Mouse (Mus musculus) A20 (cell line): ENCODE measurements at regions not wholly inside any gene's neighbourhood (a gene's known extent, or its start where the extent isn't known, plus 50 kb on each side); places are given as distances from the start of the nearest gene placed in this dataset.
A peak's percentile ranks its signal among the peaks of the same experiment; 100 is the strongest.

Experiments used
- DNase-seq: peaks from one replicate; pipeline ENCODE4 v3.0.0-alpha.2; 2011; ENCODE audit warnings: low read depth, low spot score

DNA sequence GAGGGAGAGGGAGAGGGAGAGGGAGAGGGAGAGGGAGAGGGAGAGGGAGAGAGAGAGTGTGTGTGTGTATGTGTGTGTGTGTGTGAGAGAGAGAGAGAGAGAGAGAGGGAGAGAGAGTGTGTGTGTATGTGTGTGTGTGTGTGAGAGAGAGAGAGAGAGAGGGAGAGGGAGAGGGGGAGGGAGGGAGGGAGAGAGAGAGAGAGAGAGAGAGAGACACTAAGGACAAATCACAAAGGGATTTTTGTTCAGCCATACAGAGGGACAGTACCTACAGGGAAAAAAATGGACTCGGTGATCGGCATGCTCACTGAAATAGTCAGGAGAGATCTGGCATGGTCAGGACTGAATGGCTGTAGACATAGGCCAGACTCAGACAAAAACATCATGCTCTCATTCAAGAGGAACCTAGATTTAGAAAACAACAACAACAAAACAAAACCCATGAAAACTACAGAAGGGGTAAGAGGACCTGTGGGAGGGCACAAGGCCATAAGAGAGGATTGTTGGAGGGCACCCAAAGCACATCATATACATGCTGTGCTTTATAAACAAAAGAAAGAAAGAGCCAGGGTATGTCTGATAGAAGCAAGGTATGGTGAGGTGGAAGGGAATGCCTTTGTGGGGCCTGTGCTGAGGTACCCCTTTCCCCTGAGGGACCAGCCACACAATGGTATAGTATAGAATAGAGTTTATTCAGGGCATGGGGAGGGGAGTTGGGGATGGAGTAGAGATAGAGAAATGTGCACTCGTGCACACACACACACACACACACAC is 127.0 kb upstream of the Med14 start:
- DNase-seq, result no peak

DNA sequence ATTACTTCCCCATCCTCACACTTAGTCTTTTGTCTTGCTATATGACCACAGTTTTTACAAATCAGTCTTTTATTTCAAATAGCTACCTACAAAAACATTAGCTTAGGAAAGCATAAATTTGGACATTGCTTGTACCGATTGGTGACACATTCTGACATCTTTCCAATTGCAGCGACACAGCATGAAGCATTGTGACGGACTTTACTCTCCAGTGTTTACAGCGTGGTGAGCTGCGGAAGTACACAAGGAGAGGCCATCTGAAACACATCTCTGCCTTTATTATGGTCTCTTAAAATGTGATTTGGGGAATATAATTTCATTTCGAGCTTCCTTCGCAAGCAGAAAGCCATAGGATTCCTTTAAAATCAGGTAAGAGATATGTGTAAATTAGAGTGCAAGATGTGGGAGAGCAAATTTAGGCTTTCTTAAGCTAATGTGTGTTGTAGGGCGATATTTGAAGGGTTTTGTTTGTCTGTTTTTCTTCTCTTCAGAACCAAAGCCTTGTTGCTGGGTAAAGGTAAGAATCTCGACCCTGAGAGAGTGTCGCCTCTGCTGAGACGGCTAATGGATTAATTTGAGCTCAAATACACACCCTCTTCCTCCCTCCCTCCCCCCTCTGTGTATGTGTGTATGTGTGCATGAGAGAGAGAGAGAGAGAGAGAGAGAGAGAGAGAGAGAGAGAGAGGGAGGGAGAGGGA is 126.3 kb upstream of the Med14 start:
- no peak for DNase-seq

DNA sequence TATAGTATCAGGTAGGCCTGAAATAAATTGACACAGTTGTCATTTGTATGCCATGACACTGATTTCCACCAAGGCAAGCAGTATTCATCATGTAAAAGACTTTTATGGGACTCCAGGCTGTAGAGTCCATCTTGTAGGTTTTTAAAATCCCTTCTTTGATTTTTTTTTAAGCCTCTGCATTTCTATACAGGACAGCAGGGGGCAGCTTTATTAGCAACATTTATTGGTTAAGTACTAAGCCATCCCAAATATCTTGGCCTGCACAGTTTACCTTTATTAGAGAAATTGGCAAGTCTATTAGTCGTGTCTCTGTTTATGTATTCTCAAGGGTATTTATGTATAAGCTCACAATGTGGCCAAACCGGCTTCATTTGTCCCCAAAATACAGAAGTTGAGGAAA is 125.6 kb upstream of the Med14 start:
- no peak for DNase-seq

DNA sequence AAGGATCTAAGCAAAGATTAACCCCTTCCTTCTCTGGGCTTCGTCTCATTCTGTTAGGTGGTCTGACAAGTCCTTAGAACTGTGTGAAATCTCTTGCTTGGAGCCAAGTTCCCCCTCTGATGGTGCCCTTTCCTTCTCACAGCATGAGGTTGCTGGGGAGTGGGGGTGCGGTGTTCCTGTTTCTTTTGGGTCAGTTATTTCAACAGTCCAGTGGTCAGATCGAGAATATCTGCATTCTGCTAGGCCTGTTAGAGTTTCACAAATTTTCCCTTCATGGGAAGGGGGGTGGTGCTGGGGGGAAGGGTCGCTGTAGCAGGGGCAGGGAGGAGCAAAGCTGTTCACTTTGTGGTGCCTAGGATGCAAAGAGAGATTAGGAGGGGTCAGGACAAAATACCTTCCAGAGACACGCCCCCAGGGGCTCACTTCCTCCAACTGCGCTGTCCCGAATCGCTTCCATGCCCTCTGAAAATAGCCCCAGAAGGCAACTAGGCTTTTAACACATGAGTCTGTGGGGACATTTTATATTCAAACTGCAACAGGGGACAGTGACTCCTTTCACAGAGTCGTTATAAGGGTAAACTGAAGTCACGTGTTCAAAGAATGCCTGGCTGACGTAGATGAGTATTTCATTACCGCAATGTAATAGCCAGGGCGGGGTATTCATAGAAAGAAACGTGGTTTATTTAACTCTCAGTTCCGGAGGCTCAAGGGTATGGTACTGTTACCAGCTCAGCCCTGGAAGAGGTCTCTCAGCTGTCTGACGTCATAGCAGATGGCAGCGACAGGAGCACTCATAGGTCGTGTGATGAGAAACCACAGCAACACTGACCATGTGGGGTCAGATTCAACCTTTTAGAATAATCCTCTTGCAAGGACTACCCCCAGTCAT is 124.5 kb upstream of the Med14 start:
- DNase-seq, result no peak

DNA sequence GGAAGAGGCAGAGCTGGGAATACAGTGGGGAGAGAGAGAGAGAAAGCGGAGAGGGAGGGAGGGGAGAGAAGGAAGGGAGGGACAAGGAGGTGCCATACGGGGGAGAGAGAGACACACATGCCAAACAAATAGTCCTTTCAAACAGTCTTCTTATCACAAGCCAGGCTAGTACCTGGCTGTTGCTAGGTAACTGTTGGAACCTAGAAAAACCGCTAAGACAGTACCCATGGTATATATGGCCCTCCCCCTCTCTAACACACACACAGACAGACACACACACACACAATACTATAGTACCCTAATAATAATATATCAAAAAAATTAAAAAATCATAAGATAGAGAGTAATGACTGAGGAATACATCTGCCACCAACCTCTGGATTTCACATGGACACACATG is 117.4 kb upstream of the Med14 start:
- DNase-seq, result no peak

DNA sequence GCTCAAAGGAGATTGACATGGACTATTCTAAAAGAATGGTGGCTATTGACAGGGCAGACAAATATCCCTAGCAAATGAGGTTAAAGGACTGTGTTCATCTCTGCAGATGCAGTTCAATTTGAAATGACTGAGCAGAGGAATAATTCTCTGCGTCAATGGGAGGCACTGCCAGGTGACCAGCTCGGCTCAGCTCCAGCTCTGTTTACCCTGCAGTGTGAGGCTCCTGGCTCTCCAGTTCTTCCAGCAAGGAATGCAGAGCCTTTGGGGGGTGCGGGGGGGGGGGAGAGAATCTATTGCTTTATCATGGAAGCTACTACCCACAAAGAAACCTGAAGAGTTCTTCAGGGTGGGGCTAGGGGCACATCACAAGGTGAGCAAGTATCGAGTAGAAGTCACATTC is 115.6 kb upstream of the Med14 start:
- no peak for DNase-seq

DNA sequence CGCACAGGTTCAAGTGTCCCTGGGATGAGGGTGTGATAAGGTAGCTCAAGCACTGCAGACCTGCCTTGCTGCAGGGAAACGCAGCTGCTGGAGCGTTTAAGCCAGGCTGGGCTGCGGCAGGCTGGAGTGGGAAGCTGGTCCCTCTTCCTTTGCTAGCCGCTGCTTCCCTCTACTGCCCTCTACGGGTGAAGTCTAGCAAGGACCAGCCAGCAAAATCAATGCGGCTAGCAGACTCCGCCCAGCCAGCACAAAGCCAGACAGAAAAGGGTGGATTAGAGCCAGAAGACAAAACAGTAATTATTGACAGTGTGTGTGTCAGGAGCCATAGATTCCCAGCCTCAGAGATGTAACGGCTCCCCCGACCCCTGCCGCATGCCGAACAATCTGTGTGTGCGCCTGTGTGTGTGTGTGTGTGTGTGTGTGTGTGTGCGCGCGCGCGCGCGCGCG is 111.8 kb upstream of the Med14 start:
- peak; percentile 79 for DNase-seq

DNA sequence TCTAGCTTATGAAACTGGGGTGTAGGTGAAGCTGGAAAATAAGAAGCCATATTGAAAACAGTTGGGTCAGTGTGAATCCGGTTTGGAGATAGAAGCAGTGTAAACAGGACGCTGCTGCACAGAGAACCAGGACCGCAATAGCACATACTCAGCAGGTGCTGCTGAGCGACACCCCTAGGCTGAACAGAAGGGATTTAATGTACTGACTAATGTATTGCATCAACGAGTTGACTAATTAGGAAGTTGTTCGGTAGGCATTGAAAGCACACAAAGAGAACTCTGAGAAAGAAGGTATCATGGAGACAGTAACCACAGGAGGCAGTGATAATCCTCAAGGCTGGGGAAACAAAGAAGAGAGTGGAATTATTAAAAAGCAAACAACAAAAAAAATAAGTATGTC is 111.4 kb upstream of the Med14 start:
- DNase-seq, result no peak

DNA sequence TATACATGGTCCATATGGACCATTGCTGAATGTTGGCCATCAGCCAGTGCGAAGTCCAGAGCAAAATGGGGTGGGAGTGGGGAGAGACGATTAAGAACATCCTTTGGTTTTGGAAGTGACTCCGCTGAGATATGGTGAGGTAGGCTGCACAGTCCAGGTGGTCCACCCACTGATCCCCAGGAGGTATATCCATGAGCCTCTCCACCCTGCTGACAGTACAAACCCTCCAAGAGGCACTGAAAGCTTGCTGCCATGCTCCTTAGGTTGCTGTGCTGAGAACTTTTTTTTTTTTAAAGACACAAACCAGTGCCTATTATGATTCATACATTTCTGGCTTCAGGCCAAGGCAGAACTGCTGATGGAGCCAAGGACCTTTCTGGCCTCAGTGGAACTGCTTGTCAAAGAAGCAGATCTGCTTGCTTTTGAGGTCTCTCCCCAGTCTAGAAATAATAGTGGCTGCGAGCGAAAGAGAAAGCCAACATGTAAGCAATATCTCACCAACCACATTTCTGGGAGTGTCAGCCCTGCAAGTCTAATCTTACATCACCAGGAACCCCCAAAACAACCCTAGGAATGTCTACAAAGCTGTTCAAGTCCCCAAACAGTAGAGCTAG is 105.1 kb upstream of the Med14 start:
- no peak for DNase-seq

DNA sequence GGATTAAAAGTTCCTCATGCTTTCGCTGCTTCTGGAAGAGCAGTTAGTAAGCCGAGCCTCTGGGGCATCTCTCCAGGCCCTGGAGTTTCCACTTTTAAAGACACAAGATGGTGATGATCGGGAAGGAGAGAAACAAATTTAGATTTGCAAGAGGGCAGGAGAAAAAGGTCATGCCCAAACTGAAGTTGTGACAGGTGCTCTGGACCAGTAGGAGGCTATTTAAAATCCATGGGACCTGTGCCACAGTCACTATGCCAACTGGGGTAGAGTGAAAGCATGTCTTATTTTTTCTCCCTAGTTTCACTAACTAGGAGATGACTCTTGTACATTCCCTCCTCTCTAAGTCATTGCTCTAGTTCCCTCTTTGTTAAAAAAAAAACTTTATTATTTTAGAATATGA is 104.3 kb upstream of the Med14 start:
- DNase-seq, result no peak

DNA sequence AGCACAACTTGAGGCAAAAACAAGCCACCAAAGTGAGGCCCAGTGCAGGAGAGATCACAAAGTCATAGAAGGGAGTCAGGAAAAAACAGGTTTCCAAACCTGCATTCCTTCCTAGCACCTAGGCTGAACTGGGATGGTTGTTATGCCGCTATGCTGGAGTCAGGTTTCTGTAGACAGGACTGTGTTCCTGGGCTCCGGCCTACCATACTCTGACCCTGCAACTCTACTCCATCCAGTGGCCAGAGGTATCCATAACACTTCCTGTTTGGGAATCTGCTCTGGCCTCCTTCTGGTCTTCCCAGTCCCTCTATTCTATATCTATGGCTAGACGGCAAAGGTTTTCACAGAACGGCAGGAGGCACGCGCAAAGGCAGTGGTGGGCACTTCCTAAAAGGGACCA is 98.3 kb upstream of the Med14 start:
- DNase-seq, result no peak

DNA sequence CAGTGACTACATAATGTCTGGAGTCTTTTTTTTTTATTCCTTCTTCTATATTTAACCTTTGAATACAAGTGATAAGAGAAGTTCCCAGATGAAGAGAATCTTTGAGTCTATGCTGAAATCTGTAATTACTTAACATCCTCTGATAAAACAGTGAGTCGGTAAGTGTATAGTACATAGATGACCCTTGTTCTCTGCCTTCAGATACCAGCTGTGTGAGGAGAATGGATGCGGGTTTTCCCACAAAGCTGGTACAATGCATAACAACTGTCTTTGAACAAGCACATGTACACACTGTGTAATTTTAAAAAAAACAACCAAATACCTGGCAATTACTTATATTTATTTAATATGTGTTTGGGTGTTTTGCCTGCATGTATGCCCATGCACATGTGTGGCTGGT is 96.9 kb upstream of the Med14 start:
- no peak for DNase-seq

DNA sequence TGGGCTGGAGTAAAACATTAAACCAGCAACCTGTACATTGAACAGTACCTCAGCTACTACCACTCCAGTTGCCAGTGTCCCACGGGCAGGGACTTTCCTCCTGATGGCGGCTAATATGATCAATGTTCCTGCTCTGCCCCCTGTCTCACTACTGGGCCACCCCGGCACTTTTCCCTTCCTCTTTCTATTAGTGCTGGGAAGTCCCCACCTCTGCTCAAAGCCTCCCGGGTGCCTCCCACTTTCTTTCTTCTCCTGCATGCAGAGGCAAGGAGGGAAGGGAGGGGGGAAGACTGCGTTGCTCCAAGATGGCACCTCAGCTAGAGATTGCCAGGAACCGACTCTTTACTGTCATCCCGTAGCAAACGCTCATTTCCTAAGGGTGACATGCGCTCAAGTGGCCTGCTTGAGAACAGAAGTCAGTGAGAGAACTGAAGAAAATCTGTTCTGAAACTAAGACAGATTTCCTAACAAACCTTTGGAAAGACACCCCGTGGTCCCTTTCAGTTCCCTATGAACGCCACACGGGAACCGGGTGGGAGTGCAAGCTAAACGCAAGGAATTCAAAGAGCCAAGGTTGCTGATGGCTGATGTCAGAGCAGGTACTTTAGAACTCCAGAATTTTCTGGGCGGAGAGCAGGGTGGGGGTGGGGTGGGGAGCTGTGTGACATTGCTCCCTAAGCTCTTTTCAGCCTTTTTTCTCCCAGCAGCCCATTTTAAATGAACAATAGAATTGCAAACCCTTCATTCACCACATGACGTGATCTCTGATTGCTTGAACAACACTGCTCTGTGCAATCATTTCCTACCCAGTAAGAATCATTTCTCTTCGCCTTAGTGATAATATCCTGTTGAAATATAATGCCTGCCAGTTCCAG is 96.2 kb upstream of the Med14 start:
- DNase-seq, result peak; percentile 64

DNA sequence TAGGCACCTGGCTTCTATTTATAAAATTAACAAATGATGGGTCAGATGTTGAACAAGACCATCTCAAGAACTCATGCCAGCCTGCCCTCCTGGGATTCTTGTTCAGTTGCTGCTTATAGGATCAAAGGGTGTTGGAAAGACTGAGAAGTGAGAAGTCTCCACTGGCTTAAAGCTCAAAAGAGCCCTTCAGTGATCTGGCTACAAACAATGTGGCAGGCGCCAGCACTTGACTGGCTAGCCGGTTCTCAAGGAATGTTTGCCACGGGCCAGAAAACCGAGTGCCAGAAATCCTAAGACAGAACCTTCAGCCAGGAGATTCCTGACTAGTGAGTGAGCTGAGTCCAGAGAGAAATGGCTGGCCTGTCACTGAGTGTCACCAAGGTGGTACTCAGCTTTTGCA is 93.6 kb upstream of the Med14 start:
- DNase-seq, result no peak

DNA sequence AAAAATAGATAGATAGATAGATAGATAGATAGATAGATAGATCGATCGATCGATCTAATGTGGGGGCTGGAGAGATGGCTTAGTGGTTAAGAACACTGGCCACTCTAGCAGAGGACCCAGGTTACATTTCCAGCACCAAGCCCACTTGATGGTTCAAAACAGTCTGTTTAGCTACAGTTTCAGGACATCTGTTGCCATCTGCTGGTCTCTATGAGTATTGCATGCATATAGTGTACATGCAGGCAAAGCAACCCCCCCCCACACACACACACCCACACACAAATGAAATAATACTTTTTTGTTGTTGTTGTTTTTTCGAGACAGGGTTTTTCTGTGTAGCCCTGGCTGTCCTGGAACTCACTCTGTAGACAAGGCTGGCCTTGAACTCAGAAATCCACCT is 89.8 kb upstream of the Med14 start:
- peak; percentile 53 for DNase-seq

DNA sequence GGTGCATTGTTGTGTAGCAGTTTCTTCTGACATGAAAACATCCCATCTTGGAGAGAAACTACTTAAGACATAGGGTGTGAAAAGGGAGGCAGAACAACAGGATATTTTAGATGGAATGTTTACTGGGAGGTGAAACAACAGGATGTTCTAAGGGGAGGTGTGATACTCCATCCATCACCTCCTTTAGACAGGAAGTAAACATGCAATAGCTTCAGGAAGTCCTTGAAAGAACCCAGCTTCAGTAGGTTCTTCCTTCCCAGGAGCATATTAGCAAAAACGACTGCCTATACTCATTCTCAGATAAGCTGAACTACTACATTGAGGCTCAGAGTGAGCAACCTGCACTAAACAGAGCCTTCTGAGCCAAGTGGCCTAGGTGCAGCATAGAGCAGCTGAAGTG is 82.6 kb upstream of the Med14 start:
- no peak for DNase-seq

DNA sequence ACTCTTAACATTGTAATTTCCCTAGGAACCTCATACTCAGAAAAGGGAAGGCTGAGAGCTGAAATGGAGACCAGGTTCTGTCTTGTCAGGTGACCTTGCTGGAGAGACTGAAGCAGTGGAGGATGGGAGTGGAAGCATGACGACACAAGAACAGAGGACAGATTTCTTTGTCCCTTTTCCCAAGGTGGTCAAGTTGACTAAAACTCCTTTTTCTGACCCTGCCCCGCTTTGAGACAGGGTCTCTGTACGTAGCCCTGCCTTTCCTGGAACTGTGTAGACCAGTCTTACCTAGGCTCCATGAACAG is 79.1 kb upstream of the Med14 start:
- no peak for DNase-seq

DNA sequence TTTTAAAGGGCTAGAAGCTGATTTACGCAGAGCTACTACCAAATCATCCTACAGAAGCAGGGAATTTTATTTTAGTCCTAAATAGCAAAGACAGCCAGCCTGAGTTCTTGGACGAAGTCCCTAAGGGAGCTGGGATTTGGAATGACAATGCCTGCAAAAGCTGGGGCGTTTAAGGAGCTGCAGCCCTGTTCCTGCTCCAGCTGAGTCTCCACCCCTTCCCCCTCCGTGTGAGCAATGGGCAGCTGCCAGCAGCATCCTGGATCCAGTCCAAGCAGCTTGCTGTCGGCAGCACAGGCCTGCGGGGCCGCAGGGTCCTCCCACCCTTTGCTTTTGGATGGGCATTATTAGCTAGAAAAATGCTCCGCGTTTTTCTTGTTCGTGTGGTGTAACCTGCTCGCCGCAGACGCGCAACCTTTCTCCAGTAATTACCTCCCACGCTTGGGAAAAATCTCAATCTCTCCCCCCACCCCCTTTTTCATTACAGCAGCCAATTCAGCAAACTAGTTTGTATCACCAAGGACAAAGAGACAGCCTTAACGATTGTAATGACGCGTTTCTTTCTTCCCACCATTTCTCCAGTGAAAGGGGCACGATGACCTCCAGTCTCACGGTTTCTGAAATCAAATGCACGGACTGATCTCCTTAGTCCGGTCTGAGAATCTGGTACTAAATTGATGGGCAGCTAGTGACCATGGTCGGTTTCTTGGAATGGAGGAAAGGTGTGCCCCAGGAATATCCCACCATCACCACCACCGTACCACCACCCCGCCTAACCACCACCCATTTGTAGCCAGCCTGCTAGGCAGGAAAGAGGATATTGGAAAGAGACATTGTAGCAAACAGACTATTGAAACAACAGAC is 78.5 kb upstream of the Med14 start:
- no peak for DNase-seq

DNA sequence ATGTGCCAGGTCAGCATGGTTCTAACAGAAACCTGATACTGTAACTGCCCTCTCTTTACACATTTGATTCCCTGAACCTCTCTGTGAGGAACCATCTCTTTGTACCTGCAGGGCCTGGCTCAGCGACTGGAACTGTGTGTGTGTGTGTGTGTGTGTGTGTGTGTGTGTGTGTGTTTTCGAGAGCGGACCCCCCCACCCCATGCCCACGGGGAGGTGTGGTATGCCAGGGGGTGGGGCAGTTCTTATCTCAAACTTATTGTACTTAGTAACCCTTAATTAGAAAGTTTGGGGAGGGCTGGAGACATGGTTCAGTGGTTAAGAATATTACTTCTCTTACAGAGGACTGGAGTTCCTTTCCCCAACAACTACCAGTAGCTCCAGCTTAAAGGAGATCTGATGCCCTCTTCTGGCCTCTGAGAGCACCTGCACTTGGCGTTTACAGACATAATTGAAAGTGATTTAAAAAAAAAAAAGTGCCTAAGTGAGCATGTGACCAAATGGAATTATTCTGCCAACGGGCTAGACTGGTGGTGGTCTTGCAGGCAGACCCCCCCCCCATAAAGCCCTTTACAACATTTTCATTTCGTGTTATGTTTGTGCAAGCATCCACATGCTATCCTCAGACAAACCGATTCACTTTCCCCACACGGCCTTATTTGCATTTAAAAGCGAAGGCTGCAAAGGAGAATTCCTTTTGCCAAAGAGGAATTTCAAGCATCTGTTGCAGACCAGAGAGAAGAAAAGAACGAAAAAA is 77.7 kb upstream of the Med14 start:
- DNase-seq, result peak; percentile 72
